Comparison of ENCODE assay signal across 8 mouse cellular contexts in genomic region chr5:31494513-31495297, GRCm38 (mm10). TPM values are rescaled to one million over a fixed set of nuclear protein-coding genes. Genes with fewer than 3 reads are reported as not detected.
DNase-seq lines count a peak whose midpoint lies in the region; ATAC-seq and TF ChIP-seq lines count a peak whose summit lies in the region.

Gene Gpn1 (plus strand): TSS chr5:31494741.

- DNase-seq in c-Kit-positive CD71-positive TER-119-positive erythroid progenitor cells, embryonic 14.5 days (ENCODE audit: low spot score) = peak; percentile 88
- DNase-seq in heart, postnatal 0 days (ENCODE audit: low spot score) = peak; percentile 95
- peak; percentile 91 to 94 for DNase-seq in kidney, postnatal 4 days

- H3K9ac ChIP-seq in forebrain, embryonic 12.5 days = peak within 1 kb of the TSS; percentile 62
- peak within 1 kb of the TSS; percentile 64 for H3K9ac ChIP-seq in heart, postnatal 0 days (replicated peaks; ENCODE audit: low read depth, low read length)
- H3K9ac ChIP-seq in liver, embryonic 16.5 days (ENCODE audit: low read depth, low read length) = peak within 1 kb of the TSS; percentile 74
- H3K9ac ChIP-seq in neural tube, embryonic 13.5 days = peak within 1 kb of the TSS; percentile 78

- H3K36me3 ChIP-seq in E14TG2a.4 (ENCODE audit: insufficient read depth, low read length) = peaks cover 41% of the 10 kb centered on the region
- peaks cover 34% of the 10 kb centered on the region for H3K36me3 ChIP-seq in forebrain, embryonic 12.5 days (replicated peaks)
- H3K36me3 ChIP-seq in heart, postnatal 0 days (replicated peaks; ENCODE audit: control insufficient read depth, insufficient read depth, low read length) = peaks cover 32% of the 10 kb centered on the region
- peaks cover 3% of the 10 kb centered on the region; the same call in 1 of the 2 replicates for H3K36me3 ChIP-seq in liver, embryonic 16.5 days (ENCODE audit: control insufficient read depth, insufficient read depth)
- peaks cover 33% of the 10 kb centered on the region for H3K36me3 ChIP-seq in neural tube, embryonic 13.5 days
- H3K36me3 ChIP-seq in testis, adult 2 months (ENCODE audit: control insufficient read depth, insufficient read depth, low read length) = no peaks in the 10 kb centered on the region; the same call in 1 of the 2 replicates

- TF ChIP-seq EP300 in heart, postnatal 0 days (IDR thresholded peaks at IDR 0.05; ENCODE audit: low read depth) = no peak

- H3K27me3 ChIP-seq in E14TG2a.4 (ENCODE audit: insufficient read depth, low read length) = no peaks in the 10 kb centered on the region
- 0 out of 2 replicates have a peak, but pooled peaks cover 4% of the 10 kb centered on the region for H3K27me3 ChIP-seq in forebrain, embryonic 12.5 days
- no peaks in the 10 kb centered on the region for H3K27me3 ChIP-seq in heart, postnatal 0 days (ENCODE audit: control insufficient read depth, insufficient read depth, low read length)
- 0 out of 2 replicates have a peak, but pooled peaks cover 2% of the 10 kb centered on the region for H3K27me3 ChIP-seq in liver, embryonic 16.5 days (ENCODE audit: control insufficient read depth, insufficient read depth, low read depth, low read length)
- H3K27me3 ChIP-seq in neural tube, embryonic 13.5 days = no peaks in the 10 kb centered on the region
- H3K27me3 ChIP-seq in testis, adult 2 months (ENCODE audit: control insufficient read depth, insufficient read depth, low read length) = no peaks in the 10 kb centered on the region

- H3K4me3 ChIP-seq in E14TG2a.4 (replicated peaks; ENCODE audit: low read length) = peak within 1 kb of the TSS; percentile 88
- peak within 1 kb of the TSS; percentile 60 for H3K4me3 ChIP-seq in forebrain, embryonic 12.5 days (replicated peaks)
- H3K4me3 ChIP-seq in heart, postnatal 0 days (ENCODE audit: low read depth, low read length) = peak within 1 kb of the TSS; percentile 81
- H3K4me3 ChIP-seq in liver, embryonic 16.5 days (ENCODE audit: low read depth, low read length) = peak within 1 kb of the TSS; percentile 84
- peak within 1 kb of the TSS; percentile 70 for H3K4me3 ChIP-seq in neural tube, embryonic 13.5 days
- peak within 1 kb of the TSS; percentile 97 for H3K4me3 ChIP-seq in testis, adult 2 months (ENCODE audit: control insufficient read depth, low read depth, low read length)

- peaks cover 52% of the 10 kb centered on the region for H3K4me1 ChIP-seq in E14TG2a.4 (replicated peaks; ENCODE audit: low read depth, low read length)
- peaks cover 12% of the 10 kb centered on the region for H3K4me1 ChIP-seq in forebrain, embryonic 12.5 days
- peaks cover 6% of the 10 kb centered on the region for H3K4me1 ChIP-seq in heart, postnatal 0 days (ENCODE audit: control insufficient read depth, insufficient read depth)
- H3K4me1 ChIP-seq in liver, embryonic 16.5 days (ENCODE audit: control insufficient read depth, low read depth, low read length) = peaks cover 11% of the 10 kb centered on the region
- H3K4me1 ChIP-seq in neural tube, embryonic 13.5 days (replicated peaks) = peaks cover 15% of the 10 kb centered on the region
- peaks cover 8% of the 10 kb centered on the region for H3K4me1 ChIP-seq in testis, adult 2 months (ENCODE audit: control insufficient read depth, insufficient read depth, low read length)

- TF ChIP-seq POLR2A in testis, adult 2 months (IDR thresholded peaks at IDR 0.05; ENCODE audit: control insufficient read depth, low read depth, low read length) = peak; percentile 75

- no peak for TF ChIP-seq CTCF in E14TG2a.4 (conservative IDR thresholded peaks at IDR 0.05; ENCODE audit: low read length)
- no peak for TF ChIP-seq CTCF in heart, postnatal 0 days (IDR thresholded peaks at IDR 0.05; ENCODE audit: low read depth)
- no peak for TF ChIP-seq CTCF in testis, adult 2 months (IDR thresholded peaks at IDR 0.05; ENCODE audit: control insufficient read depth, insufficient read depth, insufficient replicate concordance, low read depth, low read length)

- H3K9me3 ChIP-seq in E14TG2a.4 (ENCODE audit: low read length) = no peaks in the 10 kb centered on the region
- no peaks in the 10 kb centered on the region for H3K9me3 ChIP-seq in forebrain, embryonic 12.5 days
- H3K9me3 ChIP-seq in heart, postnatal 0 days (replicated peaks; ENCODE audit: control insufficient read depth, low read length) = no peaks in the 10 kb centered on the region
- no peaks in the 10 kb centered on the region for H3K9me3 ChIP-seq in liver, embryonic 16.5 days (replicated peaks; ENCODE audit: control insufficient read depth, low read length)
- no peaks in the 10 kb centered on the region for H3K9me3 ChIP-seq in neural tube, embryonic 13.5 days

- no peak within 1 kb of the TSS for H3K27ac ChIP-seq in forebrain, embryonic 12.5 days
- no peak within 1 kb of the TSS for H3K27ac ChIP-seq in heart, postnatal 0 days (ENCODE audit: low read depth)
- no peak within 1 kb of the TSS for H3K27ac ChIP-seq in liver, embryonic 16.5 days (ENCODE audit: low read length)
- H3K27ac ChIP-seq in neural tube, embryonic 13.5 days (replicated peaks) = no peak within 1 kb of the TSS; the same call in 1 of the 2 replicates
- peak within 1 kb of the TSS; percentile 91 for H3K27ac ChIP-seq in testis, adult 2 months (ENCODE audit: control insufficient read depth, insufficient read depth, low read depth, low read length)

- H3K4me2 ChIP-seq in forebrain, embryonic 12.5 days = peak within 1 kb of the TSS; percentile 73
- peak within 1 kb of the TSS; percentile 84 for H3K4me2 ChIP-seq in heart, postnatal 0 days (ENCODE audit: low read depth, low read length)
- H3K4me2 ChIP-seq in liver, embryonic 16.5 days (ENCODE audit: low read depth, low read length) = peak within 1 kb of the TSS; percentile 94
- H3K4me2 ChIP-seq in neural tube, embryonic 13.5 days = peak within 1 kb of the TSS; percentile 90

- WGBS in forebrain, embryonic 12.5 days = under 1% methylated on average over 49 of the region's 49 CpGs
- WGBS in heart, postnatal 0 days = under 1% methylated on average over 48 of the region's 49 CpGs
- WGBS in liver, embryonic 16.5 days (ENCODE audit: insufficient replicate concordance) = under 1% methylated on average over 49 of the region's 49 CpGs
- WGBS in neural tube, embryonic 13.5 days = under 1% methylated on average over 49 of the region's 49 CpGs

- peak; percentile 100 for ATAC-seq in forebrain, embryonic 12.5 days (ENCODE audit: low FRiP score)
- peak; percentile 100 for ATAC-seq in heart, postnatal 0 days (ENCODE audit: insufficient read depth, low read depth)
- peak; percentile 100 for ATAC-seq in liver, embryonic 16.5 days (ENCODE audit: low read depth)
- ATAC-seq in neural tube, embryonic 13.5 days (ENCODE audit: low read depth) = peak; percentile 100

RNA-seq across cellular contexts. Expression of gene Gpn1, which starts in this region (rescaled TPM):
- polyA plus RNA-seq in forebrain, embryonic 12.5 days (2016; fragmentation: Nextera tagmentation; extraction: Ambion mirVana) = 78.7 and 79.3 TPM in 2 replicates
- total RNA-seq in heart, postnatal 0 days (2014; rRNA removed; ENCODE audit: low replicate concordance) = 14.4 and 31.3 TPM in 2 replicates
- polyA plus RNA-seq in heart, postnatal 0 days (2015; fragmentation: Nextera tagmentation; extraction: Ambion mirVana) = 27.6 and 29.1 TPM in 2 replicates
- polyA plus RNA-seq in liver, embryonic 16.5 days (2015; fragmentation: Nextera tagmentation; extraction: Ambion mirVana) = 14.4 and 14.6 TPM in 2 replicates
- polyA plus RNA-seq in neural tube, embryonic 13.5 days (2015; fragmentation: Nextera tagmentation; extraction: Ambion mirVana) = 68.5 and 76.7 TPM in 2 replicates
- polyA plus RNA-seq in testis, adult 2 months (2012; rRNA removed) = 13.3 and 15.7 TPM in 2 replicates
